Mouse (Mus musculus): Measurements from ENCODE around the gene Slc13a5.

Slc13a5 gene

DNA sequence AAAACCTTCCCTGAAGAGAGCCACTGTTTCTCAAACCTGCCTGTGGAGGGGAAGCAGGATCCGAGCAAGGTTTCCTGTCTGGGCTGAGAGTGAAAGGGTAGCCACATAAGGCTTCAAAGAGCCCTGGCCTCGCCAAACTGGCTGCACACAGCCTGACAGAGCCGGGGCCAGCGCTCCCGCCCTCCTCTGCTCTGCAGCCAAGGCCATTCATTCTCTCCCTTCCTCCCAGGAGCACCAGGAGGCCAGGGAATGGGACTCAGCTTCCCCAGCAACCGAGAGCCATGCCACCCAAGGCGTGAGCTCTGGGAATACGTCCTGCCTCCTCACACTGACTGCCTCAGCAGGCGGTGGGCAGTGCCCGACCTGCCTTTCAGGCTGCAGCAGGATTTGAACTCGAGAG is 1.5 kb downstream of the Slc13a5 start:
- DNase-seq (ENCODE audit: low spot score) = peak; percentile 41

DNA sequence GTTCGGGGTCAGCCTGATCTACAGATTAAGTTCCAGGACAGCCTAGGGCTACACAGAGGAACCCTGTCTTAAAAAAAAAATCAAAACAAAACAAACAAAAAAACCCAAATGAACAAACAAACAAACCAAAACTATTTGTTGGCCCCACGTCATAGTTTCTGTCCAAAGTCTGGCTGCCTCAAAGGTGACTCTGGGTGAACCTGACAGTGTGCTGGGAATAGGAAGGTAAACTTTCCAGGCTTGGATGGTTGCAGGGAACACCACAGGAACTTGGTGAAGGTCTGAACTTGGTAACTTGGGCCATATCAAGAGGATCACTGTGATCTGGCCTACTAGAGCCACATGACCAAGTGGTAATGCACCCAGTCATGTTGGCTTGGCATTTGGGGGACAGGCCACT is 10.6 kb downstream of the Slc13a5 start:
- DNase-seq (ENCODE audit: low spot score) = no peak

DNA sequence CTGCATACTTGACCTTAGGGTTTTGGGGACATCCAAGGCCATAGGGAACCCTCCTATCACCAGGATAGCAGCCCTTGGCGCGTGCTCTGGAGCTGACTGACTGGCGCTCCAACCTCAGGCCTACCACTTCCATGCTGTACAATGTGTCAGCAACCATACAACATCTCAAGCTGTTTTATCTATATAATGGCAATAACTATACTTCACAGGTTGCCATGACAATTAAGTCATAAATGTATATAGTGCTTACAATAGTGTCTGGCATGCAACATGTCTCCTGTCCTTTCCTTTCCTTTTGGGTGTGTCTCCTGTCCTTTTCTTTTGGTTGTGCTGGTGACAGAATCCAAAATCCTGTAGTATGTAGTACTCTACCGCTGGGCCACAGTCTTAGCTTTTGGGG is 11.4 kb downstream of the Slc13a5 start:
- no peak for DNase-seq (ENCODE audit: low spot score)

DNA sequence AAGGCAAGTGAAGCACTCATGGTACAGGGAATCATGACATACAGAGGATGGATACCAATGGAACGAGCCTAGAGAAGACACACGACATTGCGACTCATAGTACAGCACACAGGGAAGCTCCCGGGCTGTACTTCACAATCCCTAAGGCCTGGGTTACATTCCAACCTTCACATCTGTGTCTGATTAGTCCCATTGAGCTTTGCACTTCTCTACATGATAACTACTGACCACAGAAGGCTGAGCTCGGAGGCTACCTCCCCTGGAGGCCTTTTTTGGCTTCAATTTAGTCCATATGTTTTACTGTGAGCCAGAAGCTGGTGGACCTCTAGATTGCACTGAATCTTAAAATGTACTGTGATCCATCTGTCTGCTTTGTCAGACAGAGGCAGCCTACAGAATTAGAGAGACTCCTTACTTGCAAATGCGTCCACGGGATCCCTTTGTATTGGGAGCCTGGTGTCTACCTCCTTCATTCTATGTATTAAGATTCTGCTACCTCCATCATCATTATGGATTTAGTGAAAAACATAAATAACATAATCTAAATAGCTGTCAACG is 21.7 kb downstream of the Slc13a5 start:
- no peak for DNase-seq (ENCODE audit: low spot score)

DNA sequence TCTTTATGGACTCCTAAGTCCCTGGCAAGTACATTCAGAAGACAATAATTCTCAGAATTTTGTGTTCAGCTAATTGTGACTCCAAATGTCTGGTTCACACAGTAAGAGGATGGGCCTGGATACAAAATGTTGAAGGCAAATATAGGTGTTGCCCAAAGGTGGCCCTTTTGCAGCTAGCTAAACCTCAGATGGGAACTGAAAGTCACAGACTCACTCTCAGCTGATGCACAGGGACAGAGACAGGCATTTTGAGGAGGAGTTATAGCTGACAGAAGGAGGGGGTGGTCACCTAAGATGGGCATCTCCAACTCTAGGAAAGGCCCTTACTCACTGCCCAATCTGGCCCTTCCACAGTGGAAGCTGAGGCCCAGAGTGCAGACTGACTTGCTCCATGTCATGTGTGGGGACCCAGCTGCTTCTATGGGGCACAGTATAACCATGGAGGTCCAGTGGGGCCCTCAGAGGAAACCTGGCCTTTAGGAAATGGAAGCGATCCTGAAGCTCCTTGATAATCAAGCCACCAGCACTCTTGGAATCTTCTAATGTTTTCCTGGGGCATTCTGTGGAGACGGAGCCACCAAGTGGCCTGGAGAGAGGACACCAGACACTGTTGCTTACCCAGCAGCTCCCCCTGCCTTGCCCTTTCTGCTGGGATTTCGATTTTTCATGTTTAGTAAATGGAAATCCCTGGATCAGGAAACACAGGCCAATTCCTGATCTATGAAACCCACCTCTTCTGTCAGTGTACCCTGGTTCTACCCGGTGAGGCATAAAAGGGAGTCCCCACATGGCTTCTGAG is 26.8 kb downstream of the Slc13a5 start:
- DNase-seq (ENCODE audit: low spot score) = no peak

DNA sequence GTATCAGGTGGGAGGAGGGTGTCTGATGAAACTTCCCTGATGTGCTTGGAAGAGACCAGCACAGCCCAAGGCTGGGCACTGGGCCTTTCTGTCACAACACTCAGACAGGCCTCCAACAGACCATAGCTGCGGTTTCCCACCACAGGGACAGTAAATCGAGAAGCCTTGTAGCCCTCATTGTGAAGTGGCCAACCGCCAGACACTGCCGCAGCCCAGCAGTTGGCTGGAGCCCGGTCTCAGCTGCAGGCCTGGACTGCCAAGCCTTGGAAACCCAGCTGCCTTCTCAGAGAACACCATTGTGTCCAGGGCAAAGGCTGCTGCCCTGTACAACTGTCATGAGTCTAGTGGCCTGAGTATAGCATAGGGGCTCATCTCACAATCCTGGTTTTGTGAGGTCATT is 33.0 kb downstream of the Slc13a5 start:
- DNase-seq (ENCODE audit: low spot score) = peak; percentile 71

DNA sequence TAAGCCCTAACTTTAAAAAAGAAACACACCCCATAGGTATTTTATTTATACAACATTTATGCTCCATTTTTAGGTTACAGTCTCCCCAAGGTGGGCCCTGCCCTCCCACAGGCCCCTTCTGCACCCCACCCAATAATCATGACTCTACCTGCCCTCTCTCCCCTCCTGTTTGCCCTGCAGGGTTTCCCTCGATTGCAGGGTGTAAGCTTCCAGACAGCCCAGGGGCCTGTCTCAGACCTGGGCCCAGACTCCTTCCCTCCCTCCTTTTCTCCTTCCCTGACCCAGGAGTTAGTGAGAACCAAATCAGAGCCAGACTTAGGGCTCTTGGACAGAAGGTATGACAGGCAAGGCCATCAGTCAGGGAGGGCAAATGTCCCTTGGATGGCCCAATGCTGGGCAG is 34.0 kb downstream of the Slc13a5 start:
- no peak for DNase-seq (ENCODE audit: low spot score)

DNA sequence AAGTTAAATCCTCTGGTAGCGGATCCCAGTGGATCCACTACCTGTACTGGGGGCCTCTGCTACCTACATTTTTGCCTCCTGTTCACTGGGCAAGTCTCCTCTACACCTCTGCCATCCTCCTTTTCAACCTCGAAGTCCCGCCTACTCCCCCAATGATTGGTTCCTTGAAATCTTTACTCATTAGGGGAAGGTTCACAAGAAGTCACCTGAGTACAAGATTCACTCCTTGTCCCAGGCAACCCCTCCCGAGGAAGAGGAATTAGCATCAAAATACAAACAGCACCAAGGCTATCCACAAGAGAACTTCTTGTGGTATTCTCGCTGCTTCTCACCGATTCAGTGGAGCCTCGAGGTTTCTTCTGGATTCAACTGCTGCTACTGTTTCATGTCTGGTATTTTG is 35.0 kb downstream of the Slc13a5 start:
- DNase-seq (ENCODE audit: low spot score) = no peak

DNA sequence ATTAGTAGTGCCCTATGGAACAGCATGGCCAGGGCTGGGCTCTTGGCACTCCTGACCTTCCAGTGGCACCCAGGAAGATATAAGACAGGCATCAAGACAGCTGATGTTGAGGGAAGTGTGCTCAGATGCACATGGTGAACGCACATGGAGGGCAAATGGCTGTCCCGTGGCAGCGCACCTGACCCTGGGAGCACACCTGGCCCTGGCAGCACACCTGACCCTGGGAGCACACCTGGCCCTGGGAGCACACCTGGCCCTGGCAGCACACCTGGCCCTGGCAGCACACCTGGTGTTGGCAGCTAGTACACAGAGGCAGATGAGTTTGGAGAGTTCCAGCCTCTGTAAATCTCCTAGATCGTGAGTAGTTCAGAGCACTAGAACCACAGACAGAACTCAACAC is 38.5 kb downstream of the Slc13a5 start:
- no peak for DNase-seq (ENCODE audit: low spot score)

DNA sequence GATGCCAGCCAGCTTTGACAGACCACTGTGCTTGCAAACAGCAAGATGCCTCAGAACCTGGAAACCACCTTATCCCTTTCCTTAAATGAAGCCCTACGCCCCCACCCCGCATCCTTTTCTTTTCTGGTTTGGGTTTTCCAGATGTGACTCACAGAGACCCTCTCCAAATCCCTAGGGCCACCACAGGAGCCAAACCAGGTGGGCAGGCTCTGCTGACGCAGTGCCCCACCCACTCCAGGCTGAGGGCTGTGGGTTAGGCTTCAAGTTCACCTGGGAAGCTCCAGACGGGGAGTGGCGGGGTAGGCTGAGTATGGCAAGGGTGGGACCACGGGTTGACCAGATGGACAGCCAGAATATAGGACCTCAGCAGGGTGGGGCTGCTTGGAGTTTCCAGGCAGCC is 40.1 kb downstream of the Slc13a5 start:
- DNase-seq (ENCODE audit: low spot score) = no peak

DNA sequence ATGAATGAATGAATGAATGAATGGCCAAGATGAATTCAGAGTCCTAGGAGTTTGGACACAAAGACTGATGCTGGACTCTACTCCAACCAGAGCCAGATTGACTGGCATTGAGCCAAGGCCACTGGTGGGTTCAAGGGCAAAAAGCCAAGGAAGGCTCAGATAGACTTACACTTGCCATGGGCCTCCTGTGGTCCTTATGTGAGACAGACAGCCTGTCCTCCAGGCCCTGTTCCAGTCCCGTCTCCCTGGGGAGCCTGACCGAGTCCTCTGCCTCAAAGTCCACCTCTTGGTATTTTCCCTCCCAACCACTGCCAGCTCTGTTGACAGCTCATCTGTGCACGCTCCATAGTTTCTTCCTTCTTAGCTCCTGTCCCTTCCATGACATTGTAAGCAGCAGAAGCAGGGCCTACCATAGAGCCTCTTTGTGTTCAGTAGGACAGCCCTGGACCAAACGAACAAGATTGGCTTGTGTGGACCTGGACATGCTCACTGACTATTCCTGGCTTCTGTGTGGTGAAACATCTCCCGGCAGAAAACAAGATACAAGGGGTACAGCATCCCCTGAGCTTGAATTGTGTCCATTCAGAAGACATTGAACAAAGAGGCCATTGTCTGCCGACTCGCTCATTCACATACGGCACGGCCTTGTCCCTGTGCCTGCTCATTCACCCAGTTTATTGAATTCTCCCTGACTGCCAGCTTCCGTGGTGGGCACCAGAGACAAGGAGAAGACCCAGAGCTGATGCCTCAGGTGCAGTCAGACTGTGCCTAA is 40.8 kb downstream of the Slc13a5 start:
- DNase-seq (ENCODE audit: low spot score) = peak; percentile 53

DNA sequence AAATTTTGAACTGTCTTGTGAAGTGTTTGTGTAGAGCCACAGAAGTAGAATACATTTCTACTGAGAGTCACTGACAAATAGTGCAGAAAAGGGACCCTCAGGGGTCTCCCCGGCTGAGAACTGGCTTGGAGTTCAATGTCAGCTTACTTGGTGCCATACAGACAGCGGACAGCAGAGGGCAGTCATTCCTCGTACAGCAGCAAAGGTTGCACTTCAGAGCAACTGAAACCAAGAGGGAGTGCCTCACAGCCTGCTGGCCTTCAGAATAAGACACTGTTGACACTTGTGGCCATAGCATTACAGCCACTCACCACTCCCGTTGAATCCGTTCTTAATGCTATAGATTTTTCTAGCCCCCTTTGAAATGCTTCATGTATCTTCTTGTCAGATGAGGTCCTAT is 42.2 kb downstream of the Slc13a5 start:
- peak; percentile 88 for DNase-seq (ENCODE audit: low spot score)

DNA sequence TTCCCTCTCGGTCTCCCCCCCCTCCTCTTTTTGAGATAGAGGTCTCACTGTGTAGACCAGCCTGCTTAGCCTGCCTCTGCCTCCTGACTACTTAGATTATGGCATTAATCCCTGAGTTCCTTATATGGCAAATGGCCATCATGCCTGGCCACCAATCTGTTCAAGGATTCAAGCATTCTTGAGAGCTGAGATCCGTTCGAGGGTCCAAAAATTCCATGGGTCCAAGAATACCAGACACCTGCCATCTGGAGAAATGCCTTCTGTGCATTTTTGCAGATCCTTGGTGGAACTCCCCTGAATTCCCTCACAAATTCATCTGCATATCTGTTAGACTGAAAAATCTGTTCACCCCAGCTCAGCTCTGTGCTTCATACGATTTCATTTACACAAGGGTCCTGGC is 43.6 kb downstream of the Slc13a5 start:
- no peak for DNase-seq (ENCODE audit: low spot score)

DNA sequence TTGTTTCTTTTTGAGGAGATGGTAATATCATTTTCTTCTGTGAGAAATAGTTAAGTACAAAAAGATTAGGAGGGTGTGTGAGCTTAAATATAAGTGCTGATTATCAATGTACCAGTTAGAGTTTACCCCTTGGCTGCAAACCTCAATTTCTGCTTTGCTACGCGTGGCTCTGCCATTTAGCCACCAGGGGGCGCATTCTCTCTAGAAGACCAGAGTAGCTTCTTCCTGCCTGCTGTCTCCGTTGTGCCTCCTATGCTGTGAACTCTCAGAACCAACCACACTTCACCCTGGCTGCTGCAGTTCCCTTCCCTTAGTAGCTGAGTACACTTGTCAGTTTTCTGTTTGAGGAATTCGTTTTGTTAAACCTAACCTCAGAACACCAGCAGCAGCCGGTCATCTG is 45.7 kb downstream of the Slc13a5 start:
- DNase-seq (ENCODE audit: low spot score) = peak; percentile 80

DNA sequence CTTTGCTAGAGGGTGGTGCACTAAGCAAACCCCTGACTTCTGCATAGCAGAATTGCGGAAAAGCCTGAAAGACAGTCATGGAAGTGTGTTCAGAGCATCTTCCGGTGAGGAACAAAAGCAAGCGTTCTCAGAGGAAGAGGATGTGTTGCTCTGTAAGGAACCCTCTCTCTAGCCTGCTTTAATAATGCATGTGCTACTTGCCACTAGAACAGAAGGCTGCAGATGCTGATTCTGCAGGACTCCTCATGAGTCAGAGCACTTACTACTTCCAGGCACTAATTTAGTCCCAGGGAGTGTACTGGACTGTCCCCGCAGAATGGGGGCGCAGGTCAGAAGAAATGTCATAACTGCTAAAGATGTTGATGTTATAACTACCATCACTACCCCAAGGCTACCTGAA is 49.9 kb downstream of the Slc13a5 start:
- no peak for DNase-seq (ENCODE audit: low spot score)

DNA sequence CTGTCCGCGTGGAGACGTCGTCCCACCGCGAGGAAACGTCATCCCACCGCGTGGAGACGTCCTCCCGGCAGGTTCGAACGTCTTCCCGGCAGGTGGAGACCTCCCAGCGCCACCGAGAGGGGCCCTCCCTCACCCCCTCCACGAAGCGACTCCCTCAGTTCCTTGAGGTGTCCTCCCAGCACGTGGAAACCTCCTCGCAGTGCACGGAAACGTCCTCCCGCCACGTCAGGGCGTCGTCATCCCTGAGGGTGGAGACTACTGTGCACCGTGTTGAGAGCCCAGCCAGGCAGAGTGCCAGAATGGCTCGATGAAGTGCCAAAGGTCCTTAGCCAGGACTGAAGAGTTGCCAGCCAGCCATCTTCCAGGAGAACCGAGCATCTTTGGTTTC is 51.6 kb downstream of the Slc13a5 start, which contains the start of gene Med31:
TSS of gene Med31 (minus strand) at position 183 of the 388 bp plus-strand sequence.
- DNase-seq (ENCODE audit: low spot score) = peak; percentile 73

DNA sequence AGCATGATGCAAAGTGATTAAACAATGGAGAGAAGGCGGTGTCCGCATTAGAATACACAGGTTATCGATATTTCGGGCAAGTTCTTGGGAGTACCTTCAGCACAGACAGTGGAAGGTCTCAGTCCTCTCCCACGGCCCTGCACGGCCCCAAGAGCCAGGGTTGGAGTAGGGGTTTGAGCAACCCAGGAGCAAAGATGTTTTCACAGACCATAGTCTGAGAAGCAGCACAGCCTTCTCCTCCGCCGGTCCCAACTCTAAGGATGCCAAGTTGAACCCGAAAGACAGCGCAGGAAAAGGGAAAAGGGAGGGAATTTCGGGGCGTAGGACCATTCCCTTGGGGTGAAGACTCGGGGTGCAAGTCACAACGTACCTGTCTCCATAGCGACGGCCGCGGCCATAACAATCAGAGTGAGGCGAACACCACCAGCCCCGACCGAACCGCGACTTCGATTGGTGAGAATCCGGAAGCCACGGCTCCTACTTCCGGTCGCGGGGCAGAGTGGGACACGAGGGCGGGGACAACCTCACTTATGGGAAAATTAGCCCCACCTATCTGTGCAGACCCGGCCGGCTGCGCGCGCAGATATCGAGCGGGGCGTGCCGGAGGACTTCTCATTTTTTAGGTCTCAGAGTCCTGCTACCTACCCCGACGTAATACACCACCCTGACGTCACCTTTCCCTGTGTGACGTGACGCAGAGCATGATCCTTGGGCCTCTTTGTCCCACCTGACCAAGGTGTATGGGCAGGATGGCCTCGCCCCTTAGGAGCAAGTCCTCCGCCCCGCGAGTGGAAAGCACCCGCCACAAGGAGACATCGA is 52.2 kb downstream of the Slc13a5 start:
- DNase-seq (ENCODE audit: low spot score) = peak; percentile 95

DNA sequence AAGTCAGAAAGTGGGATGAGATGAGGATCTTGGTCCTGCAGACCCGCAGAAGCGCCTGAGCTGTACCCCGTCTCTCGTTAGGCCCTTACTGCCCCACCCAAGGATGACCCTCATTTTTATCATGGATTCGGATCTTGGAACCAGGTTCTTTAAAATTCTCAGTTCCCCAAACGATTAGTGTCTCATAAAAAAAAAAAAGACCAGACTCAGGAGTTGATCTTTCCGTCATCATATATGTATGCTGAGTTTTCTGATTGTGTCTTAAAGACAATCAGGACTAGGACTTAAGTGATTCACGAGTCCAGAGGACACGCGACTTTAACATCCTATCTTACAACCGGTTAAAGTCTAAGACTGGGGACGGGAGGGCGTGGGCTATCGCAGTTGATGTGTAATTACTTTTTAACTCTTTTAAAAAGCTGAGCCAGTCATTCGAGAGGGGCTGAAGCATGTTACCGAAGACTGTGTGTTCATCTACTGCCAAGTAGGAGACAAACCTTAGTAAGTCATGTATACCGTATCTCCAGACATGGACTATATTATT is 59.1 kb downstream of the Slc13a5 start:
- DNase-seq (ENCODE audit: low spot score) = no peak

DNA sequence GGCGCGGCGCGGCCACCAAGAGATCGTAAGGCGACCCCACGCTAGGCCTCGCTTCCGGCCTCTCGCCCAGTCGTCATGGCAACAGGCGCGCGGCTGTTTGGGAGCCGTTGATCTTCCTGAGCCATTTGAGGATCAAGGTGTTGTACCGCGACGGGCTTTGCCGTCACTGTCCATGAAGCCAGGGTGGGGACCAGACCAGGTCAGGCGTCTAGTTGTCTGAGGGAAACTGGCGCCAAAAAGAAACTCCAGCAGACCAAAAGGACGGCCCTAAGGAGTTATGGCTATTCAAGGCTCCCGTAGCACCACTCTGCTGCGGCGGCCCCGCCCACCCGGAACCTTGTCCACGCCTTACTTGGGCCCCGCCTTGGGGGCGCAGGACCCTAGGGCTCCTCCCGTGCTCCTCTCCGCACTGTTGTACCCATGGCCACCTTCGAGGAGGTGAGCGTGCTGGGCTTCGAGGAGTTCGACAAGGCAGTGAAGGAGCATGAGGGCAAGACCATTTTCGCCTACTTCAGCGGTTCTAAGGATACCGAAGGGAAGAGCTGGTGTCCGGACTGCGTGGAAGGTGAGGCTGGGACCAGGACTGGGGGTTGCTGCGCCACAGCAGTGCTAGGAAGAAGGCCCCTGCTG is 59.7 kb downstream of the Slc13a5 start, which contains the start of the genes 4933427D14Rik and Txndc17:
TSS of gene 4933427D14Rik (minus strand) at position 256 of the 630 bp plus-strand sequence.
TSS of gene Txndc17 (plus strand) at position 344 of the 630 bp plus-strand sequence.
- DNase-seq (ENCODE audit: low spot score) = peak; percentile 85

DNA sequence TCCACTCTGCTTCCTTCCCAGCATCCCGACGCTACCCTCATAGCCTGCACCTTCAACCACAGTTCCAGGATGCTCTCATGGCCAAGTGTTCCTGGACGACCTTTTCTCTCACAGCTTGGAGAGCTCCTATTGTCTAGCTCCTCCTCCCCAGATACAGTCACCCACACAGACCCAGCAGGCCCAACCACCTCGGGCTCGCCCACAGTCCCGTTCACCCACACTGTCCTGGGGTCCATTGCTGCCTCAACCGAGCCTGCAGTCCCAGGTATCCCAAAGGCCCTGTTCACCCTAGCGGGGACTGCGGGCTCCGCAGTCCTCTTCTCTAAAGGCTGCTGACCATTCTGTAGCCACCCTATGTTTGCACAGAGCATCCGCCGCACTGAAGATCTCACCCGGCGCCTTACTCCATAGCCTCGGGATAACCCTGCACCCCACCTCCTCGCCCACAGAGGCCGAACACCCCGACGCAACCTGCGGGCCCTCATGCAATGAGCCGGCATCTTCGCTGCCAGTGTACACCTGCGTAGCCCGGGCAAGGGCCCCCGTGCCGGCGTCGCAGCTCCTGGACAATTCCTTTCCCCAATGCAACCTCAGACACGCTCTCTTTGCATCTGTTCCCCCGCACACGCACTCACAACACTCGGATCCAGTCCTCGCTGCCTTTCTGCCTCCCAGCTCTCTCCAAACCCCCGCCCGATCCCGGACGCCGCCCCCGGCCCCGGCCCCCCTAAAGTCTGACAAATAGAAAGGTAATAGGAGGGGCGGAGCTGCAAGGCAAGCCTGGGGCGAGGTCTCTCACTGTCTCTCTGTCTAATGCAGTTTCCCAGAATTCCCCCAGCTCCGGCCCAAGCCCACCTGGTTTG is 60.5 kb downstream of the Slc13a5 start, which contains the start of gene Gm43951:
TSS of gene Gm43951 (minus strand) at position 500 of the 863 bp plus-strand sequence.
- peak; percentile 39 for DNase-seq (ENCODE audit: low spot score)
